Mouse (Mus musculus) lung, adult 2 months (tissue): Measurements from ENCODE around the gene Mmp20.
A peak's percentile ranks its signal among the peaks of the same experiment; 100 is the strongest.

Experiments used
- CTCF ChIP-seq: fragments of 200-500 bp; IDR thresholded peaks from 2 replicates; pipeline ENCODE4 v1.5.1; 2011; ENCODE audit warnings: mild to moderate bottlenecking, low read length, control low read depth; ENCODE audit not compliant: insufficient read depth
- POLR2A ChIP-seq: fragments of 200-500 bp; IDR thresholded peaks from 2 replicates; pipeline ENCODE4 v1.6.1; 2011; ENCODE audit warnings: low read depth, mild to moderate bottlenecking, control low read depth, low read length, borderline replicate concordance; ENCODE audit errors: extremely low read depth

GRCm38 (mm10) chr9:7594816-7595540 is 33.1 kb upstream of the Mmp20 start:
- TF ChIP-seq POLR2A: peak; percentile 41; the same call in 1 of the 2 replicates
- TF ChIP-seq CTCF: peak; percentile 89
